Mouse (Mus musculus) cerebellum, adult 9-10 months (tissue): ENCODE results near the gene Ppp2r5e.

Experiments
- DNase-seq: peaks from one replicate; pipeline ENCODE4 v3.0.0; 2022

The Ppp2r5e gene

GRCm38 (mm10) chr12:75424817-75425216 lies 171.2 kb downstream of the Ppp2r5e start:
- no peak for DNase-seq

DNA sequence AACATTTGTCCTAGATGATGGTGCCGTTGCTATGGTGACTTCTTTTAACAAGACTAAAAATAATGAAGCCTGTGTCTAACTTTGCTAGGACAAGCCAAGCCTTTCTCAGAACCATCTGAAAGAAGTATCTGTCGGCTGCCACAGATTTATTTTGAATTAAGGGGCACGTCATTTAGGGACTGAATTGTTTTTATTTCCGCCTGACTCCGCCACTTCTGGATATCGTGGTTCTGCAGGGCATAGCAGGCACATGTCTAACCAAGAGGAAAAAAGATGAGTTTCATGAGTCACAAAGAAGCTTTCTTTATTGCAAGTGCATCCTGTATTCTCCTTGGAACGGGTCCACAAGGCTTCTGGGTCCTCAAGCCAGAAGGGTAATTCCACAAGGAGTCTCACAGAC lies 171.7 kb downstream of the Ppp2r5e start:
- no peak for DNase-seq

DNA sequence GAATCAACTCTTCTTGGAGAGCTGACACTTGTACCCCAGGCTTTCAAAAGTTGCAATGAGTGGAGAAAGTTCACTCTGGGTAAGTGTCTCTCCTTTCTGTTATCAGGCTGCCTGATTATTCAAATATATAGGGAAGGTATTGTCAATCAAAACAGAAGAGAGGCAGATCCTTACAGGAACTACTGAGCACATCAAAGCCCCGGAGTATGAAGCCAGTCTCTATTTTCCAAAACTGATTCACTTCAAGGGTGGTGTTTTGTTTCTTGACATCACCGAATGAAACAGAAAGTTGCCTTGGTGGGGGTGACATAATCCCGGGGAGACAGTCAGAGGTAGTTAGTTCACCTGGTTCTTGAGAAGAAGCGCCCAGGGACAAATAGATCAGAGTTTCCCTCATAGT lies 179.4 kb downstream of the Ppp2r5e start, which contains the start of gene Gphb5:
Gene Gphb5, minus strand, starts transcription at position 101 of the 400 bp plus-strand sequence.
- no peak for DNase-seq

GRCm38 (mm10) chr12:75414991-75415390 lies 181.1 kb downstream of the Ppp2r5e start:
- no peak for DNase-seq

- no peak for DNase-seq
These were observed 183.1 kb downstream of the Ppp2r5e start for GRCm38 (mm10) chr12:75412964-75413363.
